23 mouse cellular contexts compared by ENCODE assay signal in the genomic region with DNA sequence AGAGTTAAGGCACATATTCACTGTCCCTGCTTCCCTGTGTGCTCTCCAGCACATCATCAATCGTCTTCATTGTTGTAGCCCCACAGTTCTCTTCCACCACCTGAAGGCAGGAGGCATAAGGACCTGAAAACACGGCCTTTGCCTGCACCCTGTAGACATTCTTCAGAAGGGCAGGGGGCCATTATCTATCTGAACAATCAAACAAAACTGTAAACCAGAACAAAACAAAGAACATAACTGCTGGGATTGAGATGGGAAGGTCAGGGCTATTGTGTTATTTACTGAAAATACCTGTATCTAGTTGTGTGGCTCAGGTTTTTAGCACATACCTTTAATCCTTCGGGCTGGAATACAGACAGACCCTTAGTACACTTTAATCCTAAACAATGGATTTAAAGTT. TPM values are rescaled to one million over a fixed set of nuclear protein-coding genes. Genes with fewer than 3 reads are reported as not detected.
DNase-seq lines count a peak whose midpoint lies in the region; TF ChIP-seq lines count a peak whose summit lies in the region.
"Had no signal": no experiment of that assay in that cellular context is flagged by ENCODE, and none has a peak within 500 bp of the region (broad histone marks: within the 10 kb centered on the region; RNA-seq: fewer than 3 reads in every experiment).

No protein-coding gene starts in this region.

- no peaks in the 10 kb centered on the region for H3K9me3 ChIP-seq in ES-Bruce4 (replicated peaks; ENCODE audit: control insufficient read depth, insufficient read depth, low read length, poor library complexity, severe bottlenecking)

- no peaks in the 10 kb centered on the region; the same call in 1 of the 2 replicates for H3K4me1 ChIP-seq in testis, adult 2 months (ENCODE audit: control insufficient read depth, insufficient read depth, low read length)
- peaks cover 7% of the 10 kb centered on the region for H3K4me1 ChIP-seq in ES-Bruce4 (ENCODE audit: control insufficient read depth, insufficient read depth, low read length)

- H3K27ac ChIP-seq in testis, adult 2 months (ENCODE audit: control insufficient read depth, insufficient read depth, low read depth, low read length) = peak overlapping the region; percentile 84
- 0 out of 2 replicates have a peak overlapping the region, but pooled peaks have one; percentile 14 for H3K27ac ChIP-seq in ES-Bruce4 (ENCODE audit: insufficient read depth, low read length)

- TF ChIP-seq POLR2A in testis, adult 2 months (IDR thresholded peaks at IDR 0.05; ENCODE audit: control insufficient read depth, low read depth, low read length) = no peak
- TF ChIP-seq POLR2A in ES-Bruce4 (IDR thresholded peaks at IDR 0.05; ENCODE audit: insufficient read depth, low read length) = no peak

- no peak overlapping the region for H3K9ac ChIP-seq in ES-Bruce4 (ENCODE audit: low read depth, poor library complexity, severe bottlenecking)

- TF ChIP-seq CTCF in testis, adult 2 months (IDR thresholded peaks at IDR 0.05; ENCODE audit: control insufficient read depth, insufficient read depth, insufficient replicate concordance, low read depth, low read length) = no peak
- no peak for TF ChIP-seq CTCF in ES-Bruce4 (IDR thresholded peaks at IDR 0.05; ENCODE audit: low read depth, low read length)

- no peaks in the 10 kb centered on the region for H3K27me3 ChIP-seq in testis, adult 2 months (ENCODE audit: control insufficient read depth, insufficient read depth, low read length)
- no peaks in the 10 kb centered on the region for H3K27me3 ChIP-seq in ES-Bruce4 (ENCODE audit: control insufficient read depth, insufficient read depth, low read length, poor library complexity, severe bottlenecking)
- H3K27me3 ChIP-seq: CH12.LX, Patski had no signal

- peak; percentile 83 for TF ChIP-seq EP300 in ES-Bruce4 (IDR thresholded peaks at IDR 0.05; ENCODE audit: insufficient read depth, low read depth, low read length)

- no peak for DNase-seq in testis, postnatal 14 days (ENCODE audit: low spot score)
- DNase-seq in R1 (ENCODE audit: low read depth, low spot score) (peak; percentile 72), ZHBTc4 (ENCODE audit: low read depth, low spot score) (peak; percentile 62)
- no peak for DNase-seq in spleen, postnatal 4 days (ENCODE audit: low spot score in 2 of 2)
- DNase-seq in gastrocnemius, adult 8-10 months (ENCODE audit: low spot score in 2 of 2) = no peak
- no peak for DNase-seq in cerebellum, adult 11 months
- DNase-seq: adrenal gland, adult 2 months; adrenal gland, adult 8-10 months; adrenal gland, postnatal 10 days; adrenal gland, postnatal 14 days; adrenal gland, postnatal 25 days; adrenal gland, postnatal 36 days; B cell, adult 2 months; cerebellum, adult 11-12 months; cerebellum, adult 18-20 months; cerebellum, adult 2 months; cerebellum, adult 8-10 months; cerebellum, adult 9-10 months had no signal

- H3K36me3 ChIP-seq in testis, adult 2 months (ENCODE audit: control insufficient read depth, insufficient read depth, low read length) = peaks cover 2% of the 10 kb centered on the region; the same call in 1 of the 2 replicates
- H3K36me3 ChIP-seq in ES-Bruce4 (ENCODE audit: control insufficient read depth, insufficient read depth, low read length, poor library complexity, severe bottlenecking) = no peaks in the 10 kb centered on the region
- H3K36me3 ChIP-seq: G1E had no signal

- peak overlapping the region; percentile 91 for H3K4me3 ChIP-seq in testis, adult 2 months (ENCODE audit: control insufficient read depth, low read depth, low read length)
- no peak overlapping the region for H3K4me3 ChIP-seq in ES-Bruce4 (ENCODE audit: low read depth, low read length)

RNA-seq across cellular contexts. Expression of a gene that starts 12.1 kb away (rescaled TPM):
- 333 and 360 TPM in 2 replicates for polyA plus RNA-seq in testis, adult 2 months (2012; rRNA removed)
- 440 and 468 TPM in 2 replicates for polyA plus RNA-seq in ES-Bruce4 (2011; ENCODE audit: insufficient read depth, insufficient read length, low read depth, missing spikeins)
- total RNA-seq in gastrocnemius, adult 8-10 months (2022) = 100 to 1,000 TPM; 124 to 128 (median 124) TPM

Comparison
In these comparisons a context has a peak if more than half of its experiments do, and no peak if none do; other contexts are left out.
1. DNase-seq: peak in R1 (single experiment) and ZHBTc4 (single experiment); none in testis, postnatal 14 days (single experiment), spleen, postnatal 4 days (0 of 2), gastrocnemius, adult 8-10 months (0 of 2) and cerebellum, adult 11 months (single experiment).